Mouse (Mus musculus) c-Kit-negative CD71-positive TER-119-positive erythroid progenitor cells, embryonic 14.5 days (primary cell): Measurements from ENCODE around the gene Olfr97.

ENCODE experiments used
- DNase-seq: peaks from one replicate; pipeline ENCODE4 v3.0.0-alpha.2; 2013; ENCODE audit warnings: low read depth, low spot score

Olfr97 gene

DNA sequence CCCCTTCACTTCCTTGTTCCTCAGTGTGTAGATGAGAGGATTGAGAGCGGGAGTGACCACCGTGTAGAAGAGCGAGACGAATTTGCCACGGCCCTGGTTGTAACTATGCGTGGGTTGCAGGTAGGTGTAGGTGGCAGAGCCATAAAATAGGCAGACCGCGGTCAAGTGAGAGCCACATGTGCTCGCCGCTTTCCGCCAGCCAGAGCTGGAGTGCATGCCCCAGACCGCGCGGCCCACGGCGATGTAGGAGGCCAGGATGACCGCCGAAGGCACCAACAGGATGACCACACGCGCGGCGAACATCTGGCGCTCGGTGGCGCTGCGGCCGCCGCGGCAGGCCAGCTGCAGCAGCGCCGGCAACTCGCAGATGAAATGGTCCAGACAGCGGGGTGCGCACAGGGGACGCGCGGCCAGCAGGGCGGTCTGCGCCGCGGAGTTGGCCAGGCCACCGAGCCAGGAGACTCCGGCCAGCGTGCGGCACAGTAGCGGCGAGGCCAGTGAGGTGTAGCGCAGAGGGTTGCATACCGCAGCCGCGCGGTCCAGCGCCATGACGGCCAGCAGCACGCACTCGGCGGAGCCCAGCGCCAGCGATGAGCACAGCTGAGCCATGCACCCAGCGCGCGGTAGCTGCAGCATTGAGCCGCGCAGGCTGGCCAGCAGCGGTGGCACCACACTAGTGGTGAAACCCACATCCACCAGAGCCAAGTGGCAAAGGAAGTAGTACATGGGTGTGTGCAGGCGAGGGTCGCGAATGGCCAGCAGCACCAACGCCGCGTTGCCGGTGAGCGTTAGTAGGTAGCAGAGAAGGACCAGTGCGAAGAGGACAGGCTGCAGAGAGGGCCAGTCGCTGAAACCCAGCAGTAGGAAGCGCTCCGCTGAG is 40.0 kb downstream of the Olfr97 start:
- DNase-seq = no peak

DNA sequence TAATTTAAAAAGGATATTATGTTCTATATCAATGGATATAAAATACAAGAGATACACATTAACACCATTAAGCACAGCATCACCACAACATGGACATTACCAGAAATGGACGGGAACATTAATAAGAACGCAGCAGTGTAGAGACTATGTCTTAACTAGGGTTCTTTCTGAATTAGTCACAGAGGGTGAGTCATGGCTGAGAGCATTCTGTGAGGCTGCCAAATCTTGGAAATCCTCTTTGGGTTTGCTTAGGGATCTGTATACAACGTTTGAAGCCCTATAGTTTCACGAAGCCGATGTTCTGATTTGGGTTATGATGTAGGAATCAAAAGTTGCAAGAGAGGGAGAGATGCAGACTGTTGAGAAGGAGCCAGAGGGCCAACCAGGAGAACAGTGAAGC is 42.3 kb downstream of the Olfr97 start:
- DNase-seq = no peak

DNA sequence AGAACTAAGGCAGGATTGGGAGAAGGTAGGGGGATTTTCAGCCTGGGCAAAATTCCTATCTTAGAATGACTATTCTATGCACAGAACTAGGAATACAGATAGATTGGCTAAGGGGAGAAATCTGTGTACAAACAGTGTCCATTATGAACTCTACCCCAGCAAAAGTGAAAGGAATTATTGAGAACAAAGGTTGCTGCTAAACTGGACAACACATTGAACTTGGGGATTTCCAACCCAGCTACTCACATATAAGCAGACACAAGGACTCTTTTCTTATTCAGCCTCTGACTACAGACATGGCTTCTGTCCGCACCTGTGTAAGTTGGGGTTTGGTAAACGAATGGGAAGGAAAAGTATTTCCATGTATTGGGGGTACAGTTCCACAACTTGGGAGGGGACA is 43.5 kb downstream of the Olfr97 start, which contains the start of gene Ubd:
TSS of gene Ubd (plus strand) at position 237 of the 400 bp plus-strand sequence.
- DNase-seq = no peak

- no peak for DNase-seq
Measured at GRCm38 (mm10) chr17:37193032-37193431, 44.1 kb downstream of the Olfr97 start.

DNA sequence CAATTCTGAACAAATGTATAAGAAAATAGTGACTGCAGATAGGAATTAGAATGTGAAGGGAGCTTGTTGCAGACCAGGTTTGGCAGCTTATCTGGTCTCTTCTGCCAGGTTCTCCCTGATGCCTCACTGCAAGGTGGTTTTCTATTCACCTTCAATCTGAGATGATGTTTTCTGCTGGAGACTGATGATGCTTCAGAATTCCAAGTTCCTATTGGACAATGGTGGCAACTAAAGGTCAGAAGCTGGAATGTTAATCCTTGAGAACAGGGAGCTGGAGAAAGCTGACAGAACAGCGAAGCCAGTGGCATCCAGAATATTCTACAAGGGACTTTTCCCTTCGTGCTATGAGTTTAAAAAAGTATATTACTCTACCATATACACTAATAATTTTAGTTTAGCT is 46.4 kb downstream of the Olfr97 start:
- no peak for DNase-seq

GRCm38 (mm10) chr17:37185474-37185873 is 51.7 kb downstream of the Olfr97 start:
- DNase-seq = no peak
